Mouse (Mus musculus): Measurements from ENCODE around the gene Frmpd3.

- TF ChIP-seq EP300 (IDR thresholded peaks at IDR 0.05; ENCODE audit: low read depth): no peak
- TF ChIP-seq CTCF (IDR thresholded peaks at IDR 0.05; ENCODE audit: low read depth): no peak
These were observed 64.0 kb downstream of the Frmpd3 start for GRCm38 (mm10) chrX:140406079-140406478.
